Mouse (Mus musculus) kidney, adult 2 months (tissue): ENCODE data around the gene Frem2. TPM values are rescaled to one million over a fixed set of nuclear protein-coding genes. Genes with fewer than 3 reads are reported as not detected.

Experiments used
- DNase-seq: peaks from one replicate; pipeline ENCODE4 v3.0.0; 2021
- H3K27ac ChIP-seq: fragments of 200-500 bp; 2 replicates; pipeline ENCODE4 v1.5.1; 2012; ENCODE audit warnings: low read depth, low read length, control low read depth, inconsistent platforms; ENCODE audit not compliant: insufficient read depth
- H3K27me3 ChIP-seq: fragments of 200-500 bp; replicated peaks from 2 replicates; pipeline ENCODE4 v1.6.1; 2012; ENCODE audit warnings: mild to moderate bottlenecking, moderate library complexity, low read length, inconsistent platforms; ENCODE audit not compliant: control insufficient read depth, insufficient read depth
- H3K36me3 ChIP-seq: fragments of 200-500 bp; 2 replicates; pipeline ENCODE4 v1.6.1; 2012; ENCODE audit warnings: mild to moderate bottlenecking, moderate library complexity, low read length, inconsistent platforms; ENCODE audit not compliant: control insufficient read depth, insufficient read depth
- H3K4me1 ChIP-seq: fragments of 200-500 bp; 2 replicates; pipeline ENCODE4 v1.6.1; 2011; ENCODE audit warnings: low read length; ENCODE audit not compliant: control insufficient read depth, insufficient read depth
- H3K4me3 ChIP-seq: fragments of 200-500 bp; 2 replicates; pipeline ENCODE4 v1.5.1; 2011; ENCODE audit warnings: mild to moderate bottlenecking, low read depth, low read length, control low read depth; ENCODE audit not compliant: insufficient read depth
- CTCF ChIP-seq: fragments of 200-500 bp; conservative IDR thresholded peaks from 2 replicates; pipeline ENCODE4 v1.5.1; 2011; ENCODE audit warnings: low read depth, mild to moderate bottlenecking, control low read depth, low read length, moderate library complexity, mixed read lengths; ENCODE audit not compliant: insufficient read depth, insufficient read length
- POLR2A ChIP-seq: fragments of 200-500 bp; IDR thresholded peaks from one replicate; pipeline ENCODE4 v1.6.1; 2011; ENCODE audit warnings: low read depth, low read length, control low read depth
- WGBS: fragments of 180-500 bp; shearing (Covaris S2); methylation state at CpG from one replicate; pipeline ENCODE4 v1.1.7; 2018; 5-methylcytosine and 5-hydroxymethylcytosine counted together
- polyA plus RNA-seq: library from polyadenylated mRNA; depleted of rRNA; stranded (reverse); fragments of >200 nt; gene quantifications from 2 replicates; pipeline ENCODE4 v1.2.3, GENCODE M21; 2012

The Frem2 gene
- polyA plus RNA-seq, 1 experiment: 4.3 TPM

DNA sequence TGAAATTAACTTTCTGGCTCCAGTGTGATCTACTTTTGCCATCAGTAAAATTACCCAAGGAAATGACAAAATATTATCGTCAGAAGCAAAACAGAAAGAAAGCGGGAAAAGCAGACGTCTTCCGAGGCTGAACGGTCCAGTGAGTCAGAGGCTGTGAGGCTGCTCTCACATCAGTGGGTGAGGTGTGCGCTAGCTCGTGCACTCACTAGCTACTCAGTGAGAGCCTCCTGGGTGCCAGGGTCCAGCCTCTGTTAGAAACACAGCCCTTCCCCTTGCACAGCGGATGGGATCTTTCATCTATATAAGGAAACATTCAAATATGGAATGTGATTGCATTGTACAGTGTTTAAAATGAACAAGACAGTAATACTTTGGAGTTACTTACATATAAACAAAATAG is 36.8 kb downstream of the Frem2 start:
- H3K27ac ChIP-seq: no peak overlapping the region
- H3K4me3 ChIP-seq: no peak overlapping the region
- H3K27me3 ChIP-seq: no peaks in the 10 kb centered on the region
- no peak for DNase-seq
- H3K36me3 ChIP-seq: no peaks in the 10 kb centered on the region
- H3K4me1 ChIP-seq: no peaks in the 10 kb centered on the region
- 51% methylated on average over 8 of the region's 8 CpGs for WGBS
- TF ChIP-seq POLR2A (no peak), CTCF (no peak)

DNA sequence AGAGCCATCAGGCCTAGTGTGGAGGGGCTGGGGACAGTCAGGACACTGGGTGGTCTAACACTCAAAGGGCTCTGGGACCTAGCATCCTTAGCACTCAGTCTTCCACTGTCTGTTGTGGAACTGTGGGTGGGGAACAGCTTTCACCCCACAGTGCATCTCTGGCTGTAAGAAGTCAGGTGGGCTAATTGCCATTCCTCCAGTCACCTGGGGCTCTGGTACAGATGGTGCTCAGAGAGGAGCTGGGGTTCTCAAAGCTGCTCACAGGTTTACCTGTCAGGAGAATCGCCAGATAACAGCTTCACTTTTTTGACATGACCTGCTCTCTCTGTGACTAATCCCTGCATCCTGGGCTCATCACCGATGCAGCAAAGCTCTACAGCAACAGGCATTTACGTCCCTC is 46.0 kb downstream of the Frem2 start:
- Histone ChIP-seq H3K27ac (no peak overlapping the region), H3K4me3 (no peak overlapping the region), H3K36me3 (no peaks in the 10 kb centered on the region), H3K4me1 (peaks cover 3% of the 10 kb centered on the region; the same call in 1 of the 2 replicates), H3K27me3 (no peaks in the 10 kb centered on the region)
- DNase-seq: no peak
- WGBS: 65% methylated on average over 3 of the region's 3 CpGs
- no peak for TF ChIP-seq POLR2A
- TF ChIP-seq CTCF: no peak

DNA sequence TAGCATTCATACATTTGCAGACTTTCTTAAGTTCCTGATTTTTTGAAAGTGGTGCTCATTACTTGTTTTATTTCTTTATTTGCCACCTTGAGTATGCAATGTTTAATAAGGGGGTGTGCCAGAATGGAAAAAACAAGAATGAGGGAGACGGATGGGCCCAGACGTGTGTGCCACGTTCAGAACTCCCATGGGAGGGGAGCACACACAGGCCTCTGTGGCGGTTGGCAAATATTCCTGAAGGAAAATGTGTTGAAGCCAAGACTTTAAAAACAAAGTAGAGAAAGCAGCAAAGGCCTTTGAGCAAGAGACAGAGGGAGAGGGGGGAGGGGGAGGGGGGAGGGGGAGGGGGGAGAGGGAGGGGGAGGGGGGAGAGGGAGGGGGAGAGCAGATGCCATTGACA is 47.3 kb downstream of the Frem2 start:
- 50% methylated on average over 4 of the region's 4 CpGs for WGBS
- Histone ChIP-seq H3K27me3 (no peaks in the 10 kb centered on the region), H3K27ac (no peak overlapping the region), H3K36me3 (no peaks in the 10 kb centered on the region), H3K4me1 (peaks cover 3% of the 10 kb centered on the region; the same call in 1 of the 2 replicates), H3K4me3 (no peak overlapping the region)
- DNase-seq: no peak
- no peak for TF ChIP-seq POLR2A
- TF ChIP-seq CTCF: no peak

DNA sequence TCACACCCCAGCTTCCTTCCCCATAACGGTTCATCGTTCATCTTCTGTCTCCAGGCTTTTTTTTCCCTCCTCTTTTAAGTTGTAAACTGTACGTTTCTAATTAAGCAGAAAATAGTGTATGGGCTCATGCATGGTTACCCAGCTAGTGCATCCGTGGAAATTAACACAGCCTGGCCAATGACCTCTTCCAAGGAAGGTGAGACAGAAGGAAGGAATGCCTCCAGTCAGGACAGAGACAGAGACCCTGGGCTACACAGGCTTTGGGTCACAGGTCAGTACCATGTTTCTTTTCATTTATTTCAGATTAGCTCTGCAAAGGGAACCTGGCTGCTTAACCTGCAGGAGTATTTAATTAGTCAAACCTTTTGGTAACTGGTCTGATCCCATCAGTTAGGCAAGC is 57.0 kb downstream of the Frem2 start:
- 36% methylated on average over 4 of the region's 4 CpGs for WGBS
- H3K4me1 ChIP-seq: peaks cover 5% of the 10 kb centered on the region
- no peak overlapping the region for H3K4me3 ChIP-seq
- peaks cover 1% of the 10 kb centered on the region; the same call in 1 of the 2 replicates for H3K27me3 ChIP-seq
- no peak for DNase-seq
- TF ChIP-seq CTCF (no peak), POLR2A (no peak)
- no peaks in the 10 kb centered on the region for H3K36me3 ChIP-seq
- H3K27ac ChIP-seq: no peak overlapping the region

DNA sequence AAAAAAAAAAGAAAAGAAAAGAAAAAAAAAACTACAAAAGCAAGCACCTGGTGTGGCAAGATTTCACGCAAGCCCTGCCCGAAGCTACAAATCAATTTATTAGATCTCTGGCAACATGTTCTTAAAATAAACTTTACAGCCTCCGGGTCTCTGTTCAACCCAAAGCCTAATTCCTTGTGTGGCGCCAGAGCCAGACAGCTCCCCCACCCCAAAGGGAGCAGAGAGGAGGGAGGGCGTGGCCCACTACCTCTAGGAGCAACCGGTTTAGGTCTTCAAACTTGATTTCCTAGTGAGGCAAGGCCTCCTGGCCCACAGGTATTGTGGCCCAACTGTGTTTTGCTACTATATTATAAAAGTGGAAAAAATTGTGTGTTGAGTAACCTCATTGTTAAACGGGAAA is 57.8 kb downstream of the Frem2 start:
- no peak for TF ChIP-seq POLR2A
- no peak for TF ChIP-seq CTCF
- 37% methylated on average over 7 of the region's 7 CpGs for WGBS
- Histone ChIP-seq H3K27me3 (peaks cover 1% of the 10 kb centered on the region; the same call in 1 of the 2 replicates), H3K4me3 (no peak overlapping the region), H3K27ac (no peak overlapping the region), H3K4me1 (peaks cover 5% of the 10 kb centered on the region), H3K36me3 (no peaks in the 10 kb centered on the region)
- DNase-seq: no peak

DNA sequence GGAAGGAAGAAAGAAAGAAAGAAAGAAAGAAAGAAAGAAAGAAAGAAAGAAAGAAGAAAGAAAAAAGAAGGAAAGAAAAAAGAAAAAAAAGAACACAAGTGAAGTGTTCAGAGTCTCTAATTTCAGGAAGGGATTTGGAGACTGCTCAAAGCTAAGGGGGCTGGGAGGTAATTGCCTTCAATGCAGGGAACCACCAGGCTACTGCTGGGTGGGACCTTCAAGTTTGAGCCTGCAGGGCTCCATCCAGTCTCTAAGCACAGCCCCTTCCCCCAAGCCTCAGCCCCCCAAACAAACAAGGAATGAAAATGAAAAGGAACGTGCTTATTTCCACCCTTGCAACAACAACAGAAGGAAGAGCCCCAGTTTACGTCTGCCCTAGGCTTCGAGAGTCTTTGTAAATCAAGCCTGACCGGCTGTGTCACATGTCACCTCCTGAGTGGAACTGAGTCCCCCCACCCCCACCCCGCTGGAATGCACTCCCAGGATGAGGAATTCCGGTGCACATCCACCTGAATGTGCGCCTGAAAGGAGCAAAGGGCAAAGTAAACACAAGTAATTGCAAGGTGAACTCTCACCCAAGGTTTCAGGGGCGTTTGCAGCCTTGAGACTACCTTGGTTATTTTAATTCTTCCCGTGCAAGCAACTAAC is 58.9 kb downstream of the Frem2 start:
- WGBS: 8% methylated on average over 9 of the region's 9 CpGs
- peaks cover 5% of the 10 kb centered on the region for H3K4me1 ChIP-seq
- no peaks in the 10 kb centered on the region for H3K36me3 ChIP-seq
- 0 out of 2 replicates have a peak overlapping the region, but pooled peaks have one; percentile 5 for H3K27ac ChIP-seq
- peaks cover 1% of the 10 kb centered on the region; the same call in 1 of the 2 replicates for H3K27me3 ChIP-seq
- no peak overlapping the region for H3K4me3 ChIP-seq
- peak; percentile 71 for DNase-seq
- TF ChIP-seq CTCF (no peak), POLR2A (no peak)

DNA sequence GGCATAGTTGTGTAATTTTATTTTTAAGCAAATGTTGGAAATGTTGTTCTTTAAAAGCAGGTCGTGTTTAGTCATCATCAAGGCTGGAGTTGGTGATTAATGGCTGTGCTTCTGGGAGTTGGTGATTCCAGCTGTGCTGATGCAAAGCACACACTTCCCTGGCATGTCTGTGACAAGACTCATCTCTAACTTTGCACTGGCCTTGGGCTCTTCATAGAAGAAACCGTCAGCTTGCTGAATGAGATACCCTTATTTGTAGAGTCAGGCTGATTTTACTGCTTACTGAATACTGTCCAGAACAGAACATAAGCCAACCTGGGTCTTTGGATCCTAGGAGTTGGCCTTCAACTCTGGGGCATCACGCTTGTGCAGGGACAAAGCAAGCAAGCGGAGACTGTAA is 62.7 kb downstream of the Frem2 start:
- TF ChIP-seq POLR2A (no peak), CTCF (no peak)
- no peak overlapping the region for H3K4me3 ChIP-seq
- H3K27me3 ChIP-seq: peaks cover 1% of the 10 kb centered on the region; the same call in 1 of the 2 replicates
- peaks cover 10% of the 10 kb centered on the region for H3K4me1 ChIP-seq
- H3K36me3 ChIP-seq: no peaks in the 10 kb centered on the region
- H3K27ac ChIP-seq: no peak overlapping the region
- 71% methylated on average over 4 of the region's 4 CpGs for WGBS
- no peak for DNase-seq
